Mouse (Mus musculus): Measurements from ENCODE around the gene Rnf5. TPM values are rescaled to one million over a fixed set of nuclear protein-coding genes. Genes with fewer than 3 reads are reported as not detected.

Rnf5 gene
- total RNA-seq, 2 experiments from 2014 or later = 70.7 to 71.5 TPM

GRCm38 (mm10) chr17:34601796-34602195, 1.7 kb downstream of the Rnf5 start:
- no peak overlapping the region for H3K4me3 ChIP-seq
- no peak overlapping the region for H3K27ac ChIP-seq
- intact Hi-C loops (cut with DNase I) = loop anchor here (1.0 kb wide), 1 partner anchor 8 kb away; no protein-coding TSS in a partner anchor
- TF ChIP-seq CTCF (IDR thresholded peaks at IDR 0.05) = no peak
- no peak for DNase-seq (ENCODE audit: extremely low spot score in 1 of 2, low spot score in 2 of 2)

GRCm38 (mm10) chr17:34599891-34600290, 3.6 kb downstream of the Rnf5 start:
- no peak for TF ChIP-seq CTCF (IDR thresholded peaks at IDR 0.05)
- Histone ChIP-seq H3K27ac (no peak overlapping the region), H3K4me3 (no peak overlapping the region)
- no peak for DNase-seq (ENCODE audit: extremely low spot score in 1 of 2, low spot score in 2 of 2)
- intact Hi-C loops (cut with DNase I) = no loop called here

GRCm38 (mm10) chr17:34597566-34598095, 5.9 kb downstream of the Rnf5 start, which contains the start of gene Ager:
Gene Ager (plus strand): TSS chr17:34597862.
- no peak for DNase-seq (ENCODE audit: extremely low spot score in 1 of 2, low spot score in 2 of 2)
- Histone ChIP-seq H3K4me3 (no peak within 1 kb of the TSS), H3K27ac (no peak within 1 kb of the TSS)
- intact Hi-C loops (cut with DNase I) = no loop called here
- TF ChIP-seq CTCF (IDR thresholded peaks at IDR 0.05) = no peak

GRCm38 (mm10) chr17:34596098-34596497, 7.4 kb downstream of the Rnf5 start:
- no peak for TF ChIP-seq CTCF (IDR thresholded peaks at IDR 0.05)
- intact Hi-C loops (cut with DNase I) = no loop called here
- no peak for DNase-seq (ENCODE audit: extremely low spot score in 1 of 2, low spot score in 2 of 2)
- Histone ChIP-seq H3K4me3 (no peak overlapping the region), H3K27ac (no peak overlapping the region)

- intact Hi-C loops (cut with DNase I) = loop anchor here (1.0 to 5.0 kb wide), 2 partner anchors 8 to 562 kb away; partner anchors contain the start of genes Rxrb and Slc39a7
- TF ChIP-seq CTCF (IDR thresholded peaks at IDR 0.05) = no peak; the same call in 1 of the 2 replicates
- DNase-seq (ENCODE audit: extremely low spot score in 1 of 2, low spot score in 2 of 2) = peak in 1 of 2 experiments; percentile 26
- peak overlapping the region; percentile 70 for H3K4me3 ChIP-seq
- no peak overlapping the region; the same call in 1 of the 2 replicates for H3K27ac ChIP-seq
Measured at GRCm38 (mm10) chr17:34593752-34594525, 9.6 kb downstream of the Rnf5 start.

GRCm38 (mm10) chr17:34592581-34593549, 10.6 kb downstream of the Rnf5 start:
- Histone ChIP-seq H3K27ac (peak overlapping the region; percentile 98), H3K4me3 (peak overlapping the region; percentile 70)
- peak in 1 of 2 experiments; percentile 36 for DNase-seq (ENCODE audit: extremely low spot score in 1 of 2, low spot score in 2 of 2)
- TF ChIP-seq CTCF (IDR thresholded peaks at IDR 0.05) = no peak
- intact Hi-C loops (cut with DNase I) = loop anchor here (1.0 to 5.0 kb wide), 2 partner anchors 9 to 561 kb away; partner anchors contain the start of genes Rxrb and Slc39a7

GRCm38 (mm10) chr17:34591994-34592375, 11.5 kb downstream of the Rnf5 start:
- H3K27ac ChIP-seq = peak overlapping the region; percentile 98
- intact Hi-C loops (cut with DNase I) = loop anchor here (5.0 kb wide), 1 partner anchor 560 kb away; the partner anchor contains the start of genes Rxrb and Slc39a7
- TF ChIP-seq CTCF (IDR thresholded peaks at IDR 0.05) = no peak
- H3K4me3 ChIP-seq = peak overlapping the region; percentile 70
- DNase-seq (ENCODE audit: extremely low spot score in 1 of 2, low spot score in 2 of 2) = peak; percentile 78 to 84

- Histone ChIP-seq H3K27ac (peak within 1 kb of the TSS; percentile 98), H3K4me3 (peak within 1 kb of the TSS; percentile 70)
- no peak for DNase-seq (ENCODE audit: extremely low spot score in 1 of 2, low spot score in 2 of 2)
- intact Hi-C loops (cut with DNase I) = loop anchor here (5.0 kb wide), 1 partner anchor 559 kb away; the partner anchor contains the start of genes Rxrb and Slc39a7
- TF ChIP-seq CTCF (IDR thresholded peaks at IDR 0.05) = no peak
Measured at GRCm38 (mm10) chr17:34591029-34591993, 12.2 kb downstream of the Rnf5 start, which contains the start of gene Pbx2. Gene Pbx2 (plus strand): TSS chr17:34591266.

- Histone ChIP-seq H3K4me3 (no peak overlapping the region; the same call in 1 of the 2 replicates), H3K27ac (peak overlapping the region; percentile 53)
- no peak for TF ChIP-seq CTCF (IDR thresholded peaks at IDR 0.05)
- intact Hi-C loops (cut with DNase I) = loop anchor here (5.0 kb wide), 1 partner anchor 558 kb away; the partner anchor contains the start of genes Rxrb and Slc39a7
- no peak for DNase-seq (ENCODE audit: extremely low spot score in 1 of 2, low spot score in 2 of 2)
Measured at GRCm38 (mm10) chr17:34590154-34590987, 13.1 kb downstream of the Rnf5 start.
